Mouse (Mus musculus) CD8-positive naive resting alpha-beta T cell, adult 2 months (primary cell): Measurements from ENCODE around the gene Cfap54.

Experiments
- DNase-seq, 2 experiments: peaks; one replicate each; pipeline ENCODE4 v3.0.0; 2022; ENCODE audit warnings: low read depth in 2 of 2, low spot score in 2 of 2

The Cfap54 gene

DNA sequence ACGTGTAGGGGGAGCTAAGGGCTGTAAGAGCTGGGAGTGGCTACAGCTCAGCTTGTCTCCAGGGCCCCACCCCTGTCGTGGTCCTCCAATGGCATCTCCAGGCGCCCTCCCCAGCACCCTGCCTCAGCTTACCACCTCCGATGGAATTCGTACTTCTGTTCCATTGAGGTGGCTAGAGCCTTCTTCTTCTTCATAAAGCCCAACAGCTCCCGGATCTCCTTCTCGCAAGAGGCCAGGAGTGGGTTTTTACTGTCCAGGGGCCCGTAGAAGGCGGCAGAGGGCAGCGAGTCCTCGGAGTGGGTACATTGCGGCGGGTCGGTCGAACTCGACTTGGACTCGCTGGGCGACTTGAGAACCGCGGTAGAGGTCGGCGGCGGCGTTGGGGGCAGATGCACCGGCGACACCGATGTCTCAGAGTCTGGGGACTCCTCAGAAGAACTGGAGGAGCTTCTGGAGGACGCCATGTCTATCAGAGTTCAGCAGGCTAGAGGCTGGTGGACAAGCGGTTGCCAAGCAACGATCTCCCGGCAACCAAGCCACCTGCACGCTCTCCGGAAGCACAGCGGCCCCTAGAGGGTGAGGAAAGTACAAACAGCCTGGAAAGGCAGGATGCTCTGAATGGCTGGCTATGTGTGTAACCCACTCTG, at the start of gene Cfap54:
Gene Cfap54 (minus strand): TSS at position 486 of the 647 bp plus-strand sequence.
- DNase-seq = peak; percentile 78 to 84

DNA sequence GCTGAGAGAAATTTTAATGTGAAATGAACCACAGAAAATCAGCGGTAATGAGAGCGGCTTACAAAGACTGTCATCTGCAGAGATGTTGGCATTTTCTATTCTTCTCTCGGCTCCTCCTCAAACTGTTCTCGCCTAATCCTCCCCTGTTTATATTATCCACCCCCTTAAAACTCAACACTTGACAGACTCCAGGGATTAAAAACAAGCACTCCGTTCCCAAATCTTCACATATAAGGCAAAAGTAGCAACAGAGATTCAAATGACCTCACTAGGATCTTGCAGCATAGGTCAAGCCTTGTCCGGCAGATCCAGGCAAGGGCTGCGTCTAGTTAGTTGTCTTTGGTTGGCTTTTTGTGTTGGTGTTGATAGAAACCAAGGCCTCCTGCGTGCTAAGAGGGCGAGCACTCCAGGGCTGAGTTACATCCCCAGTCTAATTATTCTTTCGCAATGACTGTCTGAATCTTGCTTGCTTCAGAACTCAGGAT, 49.1 kb upstream of the Cfap54 start:
- DNase-seq = no peak

GRCm38 (mm10) chr10:93129904-93130455, 48.6 kb upstream of the Cfap54 start:
- DNase-seq = no peak

DNA sequence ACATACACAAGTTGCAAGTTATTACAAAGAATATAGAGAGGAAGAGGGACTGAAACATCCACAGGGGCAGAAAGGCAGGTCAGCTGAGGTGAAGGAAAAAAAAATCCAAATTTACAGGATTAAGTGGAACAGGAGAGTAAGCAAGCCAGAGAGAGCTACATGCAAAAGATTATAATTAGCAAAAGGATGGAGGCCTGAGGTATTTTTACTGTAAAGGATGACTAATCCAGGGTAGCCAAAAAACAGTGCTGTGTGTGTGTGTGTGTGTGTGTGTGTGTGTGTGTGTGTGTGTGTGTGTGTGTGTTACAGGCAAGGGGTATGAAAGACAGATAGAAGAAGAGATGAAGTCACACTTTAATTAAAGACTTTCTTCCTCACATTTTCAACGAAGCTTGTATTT, 47.9 kb upstream of the Cfap54 start:
- DNase-seq = no peak

DNA sequence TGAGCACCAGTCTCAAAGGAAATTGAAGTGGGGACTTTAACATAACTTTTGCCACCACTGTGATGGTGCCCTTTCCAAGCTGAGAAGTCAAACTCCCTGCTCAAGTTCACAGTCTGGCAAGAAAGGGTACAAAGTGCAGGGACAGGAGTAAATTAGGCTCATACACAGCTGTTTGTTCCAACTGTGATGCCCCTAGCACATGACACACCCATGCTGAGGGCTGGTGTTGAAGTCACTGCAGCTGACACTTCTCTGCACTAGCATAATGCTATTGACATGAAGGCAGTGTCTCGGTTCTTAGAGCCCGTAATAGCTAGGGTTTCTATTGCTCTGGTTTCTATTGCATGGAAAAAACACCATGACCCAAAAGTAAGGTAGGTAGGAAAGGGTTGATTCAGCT, 47.1 kb upstream of the Cfap54 start:
- DNase-seq = no peak

DNA sequence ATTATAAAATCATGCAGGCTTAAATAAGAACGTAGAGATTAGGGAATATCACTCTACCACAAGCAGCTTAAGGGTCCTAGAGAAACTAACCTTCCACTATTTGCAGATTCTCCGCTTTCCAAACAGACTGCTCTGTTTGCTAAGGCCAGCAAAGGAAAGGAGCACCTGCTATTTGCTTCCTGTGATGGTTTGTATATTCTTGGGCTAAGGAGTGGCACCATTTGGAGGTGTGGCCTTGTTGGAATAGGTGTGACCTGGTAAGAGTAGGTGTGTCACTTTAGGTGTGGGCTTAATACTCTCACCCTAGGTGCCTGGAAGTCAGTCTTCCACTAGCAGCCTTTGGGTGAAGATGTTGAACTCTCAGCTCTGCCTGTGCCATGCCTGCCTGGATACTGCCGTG, 44.6 kb upstream of the Cfap54 start:
- DNase-seq = no peak

GRCm38 (mm10) chr10:93123957-93124613, 42.7 kb upstream of the Cfap54 start:
- DNase-seq = peak; percentile 64 to 77

DNA sequence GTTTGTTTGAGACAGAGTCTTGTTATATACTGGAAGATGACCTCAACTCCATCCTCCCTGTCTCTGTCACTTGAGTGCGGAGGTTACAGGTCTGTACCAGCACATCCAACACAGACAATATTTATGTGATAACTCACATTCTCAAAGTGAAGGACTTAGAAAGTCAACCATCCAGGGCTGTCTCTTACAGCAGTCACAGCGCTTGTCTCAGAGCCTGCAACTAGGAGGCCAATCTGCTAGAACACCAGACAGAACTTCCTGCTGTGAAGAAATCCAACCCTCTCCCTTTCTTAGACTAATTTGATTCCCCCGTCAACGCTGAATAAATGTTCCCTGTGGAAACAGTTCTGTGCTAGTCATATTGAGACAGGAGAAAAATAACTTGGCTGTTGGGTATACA, 41.9 kb upstream of the Cfap54 start:
- no peak for DNase-seq

GRCm38 (mm10) chr10:93122399-93123184, 41.2 kb upstream of the Cfap54 start:
- DNase-seq = no peak

DNA sequence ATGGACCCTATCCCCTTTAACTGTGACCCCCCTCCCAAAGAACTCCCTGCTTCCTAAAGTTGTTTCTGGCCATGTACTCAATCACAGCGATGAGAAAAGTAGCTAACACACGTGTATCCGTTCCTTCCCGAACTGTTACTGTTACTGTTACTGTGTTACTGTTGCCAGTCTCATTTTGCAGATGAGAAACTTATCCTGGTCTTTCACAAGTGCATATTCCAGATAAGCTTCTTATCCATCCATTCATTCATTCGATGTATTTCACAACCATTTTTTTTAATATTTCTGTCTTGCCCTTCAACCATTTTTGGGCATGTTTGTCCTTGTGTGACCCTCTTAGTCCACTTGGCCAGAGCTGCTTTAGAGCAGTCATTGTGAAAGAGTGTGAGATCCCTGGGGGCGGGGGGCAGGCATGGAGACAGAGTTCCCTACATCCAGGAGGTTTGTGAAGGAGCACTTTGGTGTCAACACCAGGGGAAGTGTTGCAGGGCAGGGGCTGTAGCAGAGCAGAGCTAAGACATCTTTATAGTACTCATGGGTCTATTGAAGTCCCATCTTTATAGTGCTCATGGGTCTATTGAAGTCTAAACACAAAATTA, 39.9 kb upstream of the Cfap54 start:
- DNase-seq = no peak

- no peak for DNase-seq
Measured at GRCm38 (mm10) chr10:93119809-93120208, 38.4 kb upstream of the Cfap54 start.

- DNase-seq = no peak
Measured at GRCm38 (mm10) chr10:93116636-93117035, 35.2 kb upstream of the Cfap54 start.

DNA sequence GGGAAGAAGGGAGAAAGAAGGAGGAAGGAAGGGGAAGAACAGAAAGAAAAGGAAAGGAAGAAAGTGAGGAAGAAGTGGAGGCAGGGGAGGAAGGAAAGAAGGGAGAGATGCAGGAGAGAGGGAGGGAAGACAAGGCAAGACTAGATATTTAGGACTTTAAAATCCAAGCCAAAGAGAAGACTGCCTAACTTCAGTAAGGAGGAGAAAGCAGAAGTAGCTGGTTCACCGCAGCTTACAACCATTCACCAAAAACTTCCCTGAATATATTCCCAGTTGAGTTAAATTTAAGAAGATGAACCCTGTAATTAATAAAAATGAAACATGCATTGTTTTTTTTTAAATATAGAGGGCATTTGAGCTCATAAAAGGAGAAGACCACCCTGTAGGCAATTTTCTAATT, 34.3 kb upstream of the Cfap54 start:
- DNase-seq = no peak

- DNase-seq = no peak
Measured at GRCm38 (mm10) chr10:93114782-93115181, 33.4 kb upstream of the Cfap54 start.

- DNase-seq = no peak
Measured at GRCm38 (mm10) chr10:93113968-93114367, 32.5 kb upstream of the Cfap54 start.

DNA sequence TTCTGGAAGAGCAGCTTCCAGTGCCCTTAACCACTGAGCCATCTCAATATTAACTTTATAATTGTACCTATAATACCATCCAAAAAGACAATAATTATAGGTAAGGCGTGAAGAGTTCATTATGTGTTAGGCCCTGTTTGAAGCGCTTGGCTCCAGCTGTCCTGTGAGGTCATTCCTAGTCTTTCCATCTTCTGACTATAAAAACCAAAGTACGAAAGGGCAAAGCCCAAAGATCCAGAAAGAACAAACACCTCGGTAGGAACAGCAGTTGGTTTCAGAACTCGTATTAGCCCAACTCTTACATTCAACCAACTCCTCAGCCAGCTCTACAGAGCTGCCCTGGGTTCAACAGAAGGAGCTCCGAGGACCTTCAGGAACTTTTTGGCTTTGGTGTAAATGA, 30.6 kb upstream of the Cfap54 start:
- no peak for DNase-seq

DNA sequence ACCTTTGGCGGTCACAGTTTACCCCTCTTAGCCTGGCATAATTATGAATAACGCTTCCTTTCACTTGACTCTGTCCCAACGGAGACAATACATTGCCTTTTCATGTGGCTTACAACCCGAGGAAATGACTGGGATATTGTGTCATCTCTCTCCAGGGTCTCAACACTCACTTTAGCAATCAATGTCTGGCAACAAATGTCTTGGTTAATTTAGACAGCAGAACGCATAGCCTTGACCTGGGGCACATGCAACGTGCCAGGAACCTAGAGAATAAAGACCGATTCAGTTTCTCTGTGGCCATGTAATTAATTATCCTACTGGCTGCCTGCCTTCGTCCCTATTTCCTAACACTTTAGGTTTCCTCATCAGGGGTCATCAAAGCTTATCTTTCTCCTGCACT, 30.0 kb upstream of the Cfap54 start:
- no peak for DNase-seq

GRCm38 (mm10) chr10:93105358-93105757, 23.9 kb upstream of the Cfap54 start:
- no peak for DNase-seq

GRCm38 (mm10) chr10:93104357-93104756, 22.9 kb upstream of the Cfap54 start:
- DNase-seq = no peak

- DNase-seq = no peak
Measured at GRCm38 (mm10) chr10:93103676-93104075, 22.3 kb upstream of the Cfap54 start.

DNA sequence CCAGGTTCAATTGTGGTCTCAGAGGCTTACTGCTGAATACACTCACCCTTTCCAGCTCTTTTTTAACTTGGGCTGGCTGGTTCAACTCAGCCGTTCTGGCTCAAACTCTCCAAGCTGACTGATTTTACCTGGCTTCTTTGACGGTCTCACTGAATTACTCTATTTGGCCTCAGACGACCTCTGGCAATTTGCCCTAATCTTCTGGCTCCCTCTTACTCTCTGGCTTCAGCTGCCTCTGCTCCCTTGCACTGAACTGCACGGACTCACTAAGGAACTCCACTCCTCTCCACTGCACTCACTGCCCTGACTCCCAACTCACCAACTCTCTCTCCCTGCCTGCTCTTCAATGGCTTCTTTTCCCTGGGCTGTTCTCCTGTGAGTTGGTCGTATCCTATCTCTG, 20.9 kb upstream of the Cfap54 start:
- no peak for DNase-seq
